Mouse (Mus musculus) 3134 (cell line): Measurements from ENCODE around the gene Acer3.
A peak's percentile ranks its signal among the peaks of the same experiment; 100 is the strongest.

Source experiments
- DNase-seq: peaks from one replicate; pipeline ENCODE4 v3.0.0-alpha.2; 2011; ENCODE audit warnings: low spot score; ENCODE audit not compliant: insufficient read length; ENCODE audit errors: extremely low read depth

The Acer3 gene

DNA sequence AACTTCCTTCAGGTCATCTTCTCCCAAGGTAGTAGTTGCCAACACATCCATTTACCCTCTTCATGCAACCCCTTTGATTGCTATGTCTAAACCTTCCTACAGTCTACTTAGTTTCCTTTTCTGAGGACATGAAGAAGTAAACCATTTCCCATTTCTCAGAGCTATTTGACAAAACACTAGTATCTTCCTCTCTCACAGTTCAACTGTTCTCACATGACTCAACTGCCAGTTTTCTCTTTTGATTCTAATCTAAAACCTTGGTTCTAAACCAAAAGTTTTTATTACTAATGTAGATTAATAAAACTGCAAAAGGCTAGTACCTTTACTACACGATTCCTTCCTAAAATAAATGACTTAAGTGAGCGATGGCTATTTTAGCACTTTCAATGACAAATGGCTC, 13.6 kb downstream of the Acer3 start:
- DNase-seq, result no peak

DNA sequence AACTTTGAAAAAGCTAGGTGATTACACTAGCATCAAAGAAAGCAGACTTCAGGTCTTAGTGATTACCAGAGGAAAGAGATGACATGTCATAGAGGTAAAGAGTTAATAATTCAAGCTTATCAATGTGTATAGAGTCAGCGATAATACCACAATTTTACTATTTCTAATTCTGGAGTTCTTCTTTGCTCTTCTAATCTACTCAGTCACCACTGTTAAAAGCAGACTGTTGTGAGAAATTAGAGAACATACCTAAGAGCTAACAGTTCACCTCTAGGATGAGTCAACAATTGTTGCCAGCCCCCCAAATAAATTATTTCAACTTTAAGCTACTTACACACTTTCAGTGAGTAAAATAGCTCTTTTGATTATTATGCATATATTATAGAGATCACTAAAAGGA, 28.1 kb downstream of the Acer3 start:
- no peak for DNase-seq

- peak; percentile 18 for DNase-seq
Measured at GRCm38 (mm10) chr7:98289585-98289984, 31.4 kb downstream of the Acer3 start.

DNA sequence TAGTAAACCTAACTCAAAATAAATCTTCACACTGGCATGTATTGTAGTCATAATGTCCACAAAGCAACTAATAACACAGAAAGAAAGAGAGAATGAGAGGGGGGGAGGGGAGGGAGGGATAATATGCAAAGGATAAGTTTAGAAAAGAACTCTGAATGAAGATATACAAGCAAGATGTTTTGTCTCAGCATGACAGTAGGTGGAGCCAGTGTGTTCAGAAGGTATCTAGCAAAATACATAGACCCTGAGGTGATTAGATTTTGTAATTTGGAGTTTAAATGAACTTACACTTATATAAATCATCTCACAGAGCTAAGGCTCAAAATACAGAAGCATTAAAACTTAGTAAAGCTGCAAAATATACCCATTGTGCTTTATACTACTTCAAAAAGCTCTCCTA, 44.7 kb downstream of the Acer3 start:
- no peak for DNase-seq

- peak; percentile 9 for DNase-seq
Measured at GRCm38 (mm10) chr7:98268166-98268565, 52.8 kb downstream of the Acer3 start.

- no peak for DNase-seq
Measured at GRCm38 (mm10) chr7:98252520-98252919, 68.5 kb downstream of the Acer3 start.

- DNase-seq, result no peak
Measured at GRCm38 (mm10) chr7:98236686-98237359, 84.2 kb downstream of the Acer3 start.

GRCm38 (mm10) chr7:98223796-98224195, 97.2 kb downstream of the Acer3 start:
- no peak for DNase-seq

DNA sequence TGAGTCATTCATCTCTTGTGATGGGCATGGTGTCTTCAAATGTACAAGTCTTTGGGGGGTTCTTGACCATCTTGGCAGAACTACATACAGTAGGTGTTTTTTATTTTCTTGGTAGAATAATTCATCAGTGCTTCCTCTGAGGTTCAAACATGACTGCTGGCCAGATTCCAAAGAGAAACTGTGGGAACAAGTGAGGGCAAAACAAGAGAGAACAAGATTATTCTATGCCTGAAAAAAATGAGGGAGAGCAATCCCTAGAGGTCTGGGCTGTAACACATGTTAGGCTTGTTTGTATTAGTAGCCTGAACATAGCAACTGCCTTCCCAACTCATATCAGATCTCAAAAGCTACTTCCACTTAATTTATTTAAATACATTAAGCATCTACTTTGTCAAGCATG, 104.3 kb downstream of the Acer3 start:
- no peak for DNase-seq

- DNase-seq, result no peak
Measured at GRCm38 (mm10) chr7:98202946-98203345, 118.1 kb downstream of the Acer3 start.

- no peak for DNase-seq
Measured at GRCm38 (mm10) chr7:98201493-98202028, 119.4 kb downstream of the Acer3 start.

- DNase-seq, result no peak
Measured at GRCm38 (mm10) chr7:98200396-98200795, 120.6 kb downstream of the Acer3 start.

DNA sequence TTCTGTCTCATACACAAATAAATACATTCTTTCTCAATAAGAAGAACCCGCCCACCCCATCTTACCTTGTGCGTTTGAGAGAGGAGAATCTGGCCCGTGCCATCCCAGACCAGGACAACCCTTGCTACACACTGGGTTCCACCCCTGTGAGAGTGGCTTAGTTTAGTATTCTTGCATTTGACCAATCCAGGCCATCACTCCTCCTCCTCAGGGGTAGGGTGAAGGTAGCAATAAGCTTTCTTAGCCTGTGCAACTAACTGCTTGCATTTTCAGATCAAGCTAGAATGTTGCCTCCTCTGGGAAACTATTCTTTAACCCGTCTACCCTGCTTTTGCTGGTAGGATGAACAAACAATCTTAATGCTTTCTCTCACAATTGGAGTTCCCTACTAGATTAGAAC, 121.6 kb downstream of the Acer3 start, which contains the start of gene B3gnt6:
B3gnt6 (minus strand) TSS at position 101 of the 400 bp plus-strand sequence.
- DNase-seq, result no peak

GRCm38 (mm10) chr7:98195151-98195801, 125.7 kb downstream of the Acer3 start:
- no peak for DNase-seq

GRCm38 (mm10) chr7:98194026-98194792, 126.8 kb downstream of the Acer3 start:
- DNase-seq, result no peak

DNA sequence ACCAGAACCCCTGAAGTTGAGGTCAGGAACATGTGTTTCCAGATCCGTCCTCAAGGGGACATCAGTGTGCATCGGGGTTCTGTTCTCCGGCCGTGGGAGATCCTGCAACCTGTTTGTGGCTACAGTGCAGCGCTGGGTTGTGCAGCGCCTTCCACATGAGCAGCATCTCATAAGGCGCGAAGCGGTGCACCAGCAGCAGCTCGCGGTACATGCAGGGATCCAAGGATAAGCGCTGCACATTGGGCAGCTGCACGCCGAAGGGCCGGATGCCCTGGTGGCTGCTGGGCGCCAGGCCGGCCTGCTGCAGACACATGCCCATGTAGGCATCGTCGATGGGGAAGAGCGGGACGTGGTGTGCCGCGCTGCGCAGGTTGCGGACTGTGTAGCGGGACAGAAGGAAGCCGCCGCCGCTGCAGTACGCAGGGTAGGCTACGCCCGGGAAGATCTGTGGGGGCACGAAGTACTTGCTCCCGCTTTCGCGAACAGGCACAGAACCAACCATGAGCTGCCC, 127.4 kb downstream of the Acer3 start:
- DNase-seq, result no peak

GRCm38 (mm10) chr7:98191571-98192250, 129.3 kb downstream of the Acer3 start:
- peak; percentile 49 for DNase-seq

GRCm38 (mm10) chr7:98190578-98190977, 130.4 kb downstream of the Acer3 start:
- no peak for DNase-seq

- no peak for DNase-seq
Measured at GRCm38 (mm10) chr7:98189745-98190144, 131.3 kb downstream of the Acer3 start.

- no peak for DNase-seq
Measured at GRCm38 (mm10) chr7:98188680-98189079, 132.3 kb downstream of the Acer3 start.

DNA sequence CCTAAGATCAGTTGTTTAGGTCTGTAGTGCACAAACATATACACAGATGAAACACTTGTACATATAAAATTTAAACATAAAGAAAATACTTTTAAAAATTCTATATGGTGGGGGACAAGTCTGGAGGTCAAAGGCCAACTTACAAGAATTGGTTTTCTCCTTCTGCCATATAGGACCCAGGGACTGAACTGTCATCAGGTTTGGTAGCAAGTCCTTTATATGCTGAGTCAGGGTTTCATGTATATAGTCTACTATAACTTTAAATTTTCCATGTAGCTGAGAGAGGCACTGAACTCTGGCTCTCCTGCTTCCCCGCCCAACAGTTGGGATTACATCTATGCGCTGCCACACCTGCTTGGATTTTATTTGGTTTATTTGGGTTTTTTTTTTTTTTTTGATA, 132.8 kb downstream of the Acer3 start:
- no peak for DNase-seq
